Mouse (Mus musculus): ENCODE results near the gene Slc17a5. TPM values are rescaled to one million over a fixed set of nuclear protein-coding genes. Genes with fewer than 3 reads are reported as not detected.
A peak's percentile ranks its signal among the peaks of the same experiment; 100 is the strongest.

Slc17a5 gene
- polyA plus RNA-seq, 1 experiment from 2014 or later, result 17.3 TPM

GRCm38 (mm10) chr9:78513776-78514500 lies 73.9 kb downstream of the Slc17a5 start:
- Histone ChIP-seq H3K27me3 (replicated peaks) (no peaks in the 10 kb centered on the region), H3K4me3 (replicated peaks) (no peak overlapping the region), H3K9ac (no peak overlapping the region), H3K27ac (no peak overlapping the region), H3K36me3 (no peaks in the 10 kb centered on the region), H3K4me2 (no peak overlapping the region), H3K4me1 (no peaks in the 10 kb centered on the region), H3K9me3 (no peaks in the 10 kb centered on the region)
- no peak for ATAC-seq (ENCODE audit: insufficient read depth, low FRiP score, low read depth)
- WGBS, result 61% methylated on average over 6 of the region's 6 CpGs

- Histone ChIP-seq H3K36me3 (no peaks in the 10 kb centered on the region), H3K4me1 (no peaks in the 10 kb centered on the region), H3K27ac (no peak overlapping the region), H3K9ac (no peak overlapping the region), H3K4me2 (no peak overlapping the region), H3K4me3 (replicated peaks) (no peak overlapping the region), H3K9me3 (no peaks in the 10 kb centered on the region), H3K27me3 (replicated peaks) (no peaks in the 10 kb centered on the region)
- ATAC-seq (ENCODE audit: insufficient read depth, low FRiP score, low read depth), result no peak
- 89% methylated on average over 5 of the region's 5 CpGs for WGBS
Observed at GRCm38 (mm10) chr9:78511705-78512104, 76.1 kb downstream of the Slc17a5 start.

- H3K36me3 ChIP-seq, result no peaks in the 10 kb centered on the region
- H3K4me2 ChIP-seq, result no peak overlapping the region
- H3K27me3 ChIP-seq (replicated peaks), result no peaks in the 10 kb centered on the region
- no peak overlapping the region for H3K27ac ChIP-seq
- no peaks in the 10 kb centered on the region for H3K4me1 ChIP-seq
- H3K9ac ChIP-seq, result no peak overlapping the region
- no peaks in the 10 kb centered on the region for H3K9me3 ChIP-seq
- no peak for ATAC-seq (ENCODE audit: insufficient read depth, low FRiP score, low read depth)
- no peak overlapping the region for H3K4me3 ChIP-seq (replicated peaks)
- 77% methylated on average over 16 of the region's 16 CpGs for WGBS
Observed at GRCm38 (mm10) chr9:78508106-78508786, 79.6 kb downstream of the Slc17a5 start.

GRCm38 (mm10) chr9:78506722-78507077 lies 81.1 kb downstream of the Slc17a5 start:
- no peak overlapping the region for H3K27ac ChIP-seq
- H3K36me3 ChIP-seq, result no peaks in the 10 kb centered on the region
- H3K4me3 ChIP-seq (replicated peaks), result no peak overlapping the region
- WGBS, result 73% methylated on average over 7 of the region's 7 CpGs
- no peaks in the 10 kb centered on the region for H3K4me1 ChIP-seq
- no peak for ATAC-seq (ENCODE audit: insufficient read depth, low FRiP score, low read depth)
- H3K27me3 ChIP-seq (replicated peaks), result no peaks in the 10 kb centered on the region
- H3K9me3 ChIP-seq, result no peaks in the 10 kb centered on the region
- no peak overlapping the region for H3K4me2 ChIP-seq
- H3K9ac ChIP-seq, result no peak overlapping the region

- Histone ChIP-seq H3K4me3 (replicated peaks) (no peak overlapping the region), H3K36me3 (no peaks in the 10 kb centered on the region), H3K9me3 (no peaks in the 10 kb centered on the region), H3K4me1 (no peaks in the 10 kb centered on the region), H3K27ac (no peak overlapping the region), H3K4me2 (no peak overlapping the region), H3K27me3 (replicated peaks) (no peaks in the 10 kb centered on the region), H3K9ac (no peak overlapping the region)
- peak; percentile 71; the same call in 1 of the 2 replicates for ATAC-seq (ENCODE audit: insufficient read depth, low FRiP score, low read depth)
- WGBS, result 39% methylated on average over 11 of the region's 11 CpGs
Observed at GRCm38 (mm10) chr9:78506002-78506721, 81.7 kb downstream of the Slc17a5 start.

GRCm38 (mm10) chr9:78505223-78505622 lies 82.6 kb downstream of the Slc17a5 start:
- H3K4me1 ChIP-seq, result no peaks in the 10 kb centered on the region
- no peak for ATAC-seq (ENCODE audit: insufficient read depth, low FRiP score, low read depth)
- no peak overlapping the region for H3K4me2 ChIP-seq
- WGBS, result 88% methylated on average over 6 of the region's 6 CpGs
- H3K36me3 ChIP-seq, result no peaks in the 10 kb centered on the region
- no peak overlapping the region for H3K27ac ChIP-seq
- no peaks in the 10 kb centered on the region for H3K9me3 ChIP-seq
- no peak overlapping the region for H3K9ac ChIP-seq
- H3K27me3 ChIP-seq (replicated peaks), result no peaks in the 10 kb centered on the region
- no peak overlapping the region for H3K4me3 ChIP-seq (replicated peaks)

GRCm38 (mm10) chr9:78504679-78505078 lies 83.2 kb downstream of the Slc17a5 start:
- no peak overlapping the region for H3K4me3 ChIP-seq (replicated peaks)
- no peak for ATAC-seq (ENCODE audit: insufficient read depth, low FRiP score, low read depth)
- no peak overlapping the region for H3K27ac ChIP-seq
- no peak overlapping the region for H3K4me2 ChIP-seq
- no peak overlapping the region for H3K9ac ChIP-seq
- 73% methylated on average over 3 of the region's 3 CpGs for WGBS
- H3K27me3 ChIP-seq (replicated peaks), result no peaks in the 10 kb centered on the region
- no peaks in the 10 kb centered on the region for H3K36me3 ChIP-seq
- no peaks in the 10 kb centered on the region for H3K9me3 ChIP-seq
- H3K4me1 ChIP-seq, result no peaks in the 10 kb centered on the region

GRCm38 (mm10) chr9:78504133-78504532 lies 83.7 kb downstream of the Slc17a5 start:
- Histone ChIP-seq H3K27me3 (replicated peaks) (no peaks in the 10 kb centered on the region), H3K4me2 (no peak overlapping the region), H3K9me3 (no peaks in the 10 kb centered on the region), H3K9ac (no peak overlapping the region), H3K36me3 (no peaks in the 10 kb centered on the region), H3K4me1 (no peaks in the 10 kb centered on the region), H3K4me3 (replicated peaks) (no peak overlapping the region), H3K27ac (no peak overlapping the region)
- ATAC-seq (ENCODE audit: insufficient read depth, low FRiP score, low read depth), result no peak
- 81% methylated on average over 4 of the region's 4 CpGs for WGBS

GRCm38 (mm10) chr9:78503223-78504079 lies 84.4 kb downstream of the Slc17a5 start:
- no peak overlapping the region for H3K9ac ChIP-seq
- H3K36me3 ChIP-seq, result no peaks in the 10 kb centered on the region
- WGBS, result 21% methylated on average over 6 of the region's 6 CpGs
- ATAC-seq (ENCODE audit: insufficient read depth, low FRiP score, low read depth), result no peak
- 0 out of 2 replicates have a peak overlapping the region, but pooled peaks have one; percentile 3 for H3K4me2 ChIP-seq
- H3K27ac ChIP-seq, result peak overlapping the region; percentile 40; the same call in 1 of the 2 replicates
- no peaks in the 10 kb centered on the region for H3K9me3 ChIP-seq
- no peaks in the 10 kb centered on the region for H3K4me1 ChIP-seq
- no peak overlapping the region for H3K4me3 ChIP-seq (replicated peaks)
- no peaks in the 10 kb centered on the region for H3K27me3 ChIP-seq (replicated peaks)

GRCm38 (mm10) chr9:78501284-78501683 lies 86.6 kb downstream of the Slc17a5 start:
- Histone ChIP-seq H3K4me3 (replicated peaks) (no peak overlapping the region), H3K4me2 (no peak overlapping the region), H3K4me1 (no peaks in the 10 kb centered on the region), H3K36me3 (no peaks in the 10 kb centered on the region), H3K27me3 (replicated peaks) (no peaks in the 10 kb centered on the region), H3K9ac (no peak overlapping the region), H3K27ac (no peak overlapping the region), H3K9me3 (no peaks in the 10 kb centered on the region)
- 82% methylated on average over 4 of the region's 4 CpGs for WGBS
- ATAC-seq (ENCODE audit: insufficient read depth, low FRiP score, low read depth), result no peak

- H3K36me3 ChIP-seq, result no peaks in the 10 kb centered on the region
- no peak overlapping the region for H3K9ac ChIP-seq
- no peak overlapping the region for H3K4me2 ChIP-seq
- 69% methylated on average over 3 of the region's 3 CpGs for WGBS
- no peak for ATAC-seq (ENCODE audit: insufficient read depth, low FRiP score, low read depth)
- H3K9me3 ChIP-seq, result no peaks in the 10 kb centered on the region
- no peak overlapping the region for H3K4me3 ChIP-seq (replicated peaks)
- H3K4me1 ChIP-seq, result no peaks in the 10 kb centered on the region
- no peak overlapping the region for H3K27ac ChIP-seq
- H3K27me3 ChIP-seq (replicated peaks), result no peaks in the 10 kb centered on the region
Observed at GRCm38 (mm10) chr9:78500386-78500785, 87.5 kb downstream of the Slc17a5 start.

Data from stomach, embryonic 15.5 days (tissue).